Mouse (Mus musculus) kidney, adult 11 months (tissue): Measurements from ENCODE around the gene 1700003F12Rik.

Experiments used
- DNase-seq: peaks from one replicate; pipeline ENCODE4 v3.0.0; 2022

The 1700003F12Rik gene

DNA sequence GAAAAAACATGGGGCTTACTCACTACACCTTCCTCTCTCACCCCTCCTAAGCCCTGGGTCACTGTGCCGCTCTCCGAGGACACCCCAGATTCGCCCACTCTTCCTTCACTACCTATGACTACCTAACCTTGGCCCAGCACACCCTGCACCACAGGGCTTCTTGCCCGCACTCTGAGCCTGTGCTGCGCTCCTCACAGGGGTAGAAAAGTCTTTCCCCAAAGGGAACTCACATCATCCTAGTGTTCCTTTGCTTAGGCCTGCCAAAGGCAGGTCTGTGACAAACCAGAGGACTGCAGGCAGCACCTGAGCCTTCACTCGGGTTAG lies 30.8 kb downstream of the 1700003F12Rik start:
- DNase-seq = no peak

- DNase-seq = no peak
These were observed 33.7 kb downstream of the 1700003F12Rik start for GRCm38 (mm10) chr2:154580586-154580985.

GRCm38 (mm10) chr2:154581421-154581820 lies 34.5 kb downstream of the 1700003F12Rik start:
- no peak for DNase-seq

DNA sequence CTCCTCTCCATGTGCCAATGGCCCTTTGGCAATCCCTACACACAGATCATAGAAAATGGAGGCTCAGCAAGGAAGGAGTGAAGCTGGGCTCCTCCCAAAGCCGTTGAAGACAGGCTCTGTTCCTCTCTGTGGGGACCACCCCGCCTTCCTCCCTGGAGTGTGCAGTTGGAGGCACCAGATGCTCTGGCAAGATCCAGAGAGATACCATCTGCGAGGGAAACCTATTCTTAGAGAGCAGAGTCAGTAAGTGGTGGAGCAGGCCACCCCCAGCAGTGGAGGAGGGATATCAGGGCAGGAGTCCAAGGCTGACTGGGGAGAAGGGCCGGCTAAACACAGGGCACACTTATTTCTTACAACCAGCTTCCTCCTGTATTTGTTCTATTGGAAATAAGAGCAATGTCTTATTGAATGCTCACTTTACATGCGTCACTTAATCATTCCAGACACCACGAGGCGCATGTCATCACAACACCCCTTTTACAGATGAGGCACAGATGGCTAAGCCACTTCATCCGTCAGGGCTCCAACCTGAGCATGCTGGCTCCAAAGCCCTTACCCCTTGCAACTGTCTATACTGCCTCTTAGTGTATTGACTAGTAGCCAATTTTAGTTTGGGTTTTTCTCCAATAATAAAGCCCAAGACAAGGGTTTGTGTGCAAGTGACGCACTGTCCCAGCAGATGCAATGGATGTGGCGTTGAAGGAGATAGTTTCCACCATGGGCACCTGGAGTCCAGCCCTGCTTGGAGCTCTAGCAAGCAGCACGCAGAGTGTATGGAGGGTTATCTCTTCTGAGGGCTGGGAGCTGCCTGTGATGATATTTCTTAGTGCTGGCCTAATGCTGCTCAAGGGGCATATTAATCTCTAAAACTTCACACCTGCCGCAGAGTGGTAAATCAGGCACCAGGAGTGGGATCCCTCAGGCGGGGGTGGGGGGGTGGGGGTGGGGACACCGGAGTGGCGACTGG lies 37.3 kb downstream of the 1700003F12Rik start:
- no peak for DNase-seq

GRCm38 (mm10) chr2:154584931-154585601 lies 38.2 kb downstream of the 1700003F12Rik start:
- no peak for DNase-seq

DNA sequence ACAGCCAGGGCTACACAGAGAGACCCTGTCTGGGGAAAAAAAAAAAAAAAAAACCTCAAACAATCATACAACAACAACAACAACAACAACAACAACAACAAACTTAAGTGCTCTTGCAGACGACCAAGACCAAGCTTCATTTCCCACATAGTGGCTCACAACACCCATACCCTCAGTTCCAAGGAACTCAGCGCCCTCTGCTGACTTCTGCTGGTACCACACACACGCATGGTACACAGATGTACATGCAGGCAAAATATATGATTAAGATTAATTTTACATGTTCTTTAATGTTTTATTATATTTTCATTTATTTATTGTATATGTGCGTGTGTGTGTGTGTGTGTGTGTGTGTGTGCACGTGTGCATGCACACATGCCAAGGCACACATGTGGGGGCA lies 39.5 kb downstream of the 1700003F12Rik start:
- DNase-seq = no peak

GRCm38 (mm10) chr2:154589051-154589450 lies 42.2 kb downstream of the 1700003F12Rik start:
- DNase-seq = no peak

DNA sequence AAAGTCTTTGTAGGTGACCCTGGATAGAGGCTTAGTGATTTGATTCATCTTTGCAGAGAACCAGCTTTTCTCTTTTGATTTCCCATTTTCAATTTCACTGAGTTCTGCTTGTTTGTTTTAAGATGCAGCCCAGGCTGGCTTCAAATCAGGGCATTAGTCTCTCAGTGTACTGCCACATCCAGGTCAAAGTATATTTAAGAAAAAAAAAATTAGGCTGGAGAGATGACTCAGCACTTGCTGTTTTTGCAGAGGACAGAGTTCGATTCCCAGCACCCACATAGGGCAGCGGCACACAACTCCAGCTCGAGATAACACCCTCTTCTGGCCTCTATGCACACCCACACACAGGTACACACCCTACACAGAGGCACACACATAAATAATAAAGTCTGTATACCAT lies 44.4 kb downstream of the 1700003F12Rik start:
- DNase-seq = no peak

DNA sequence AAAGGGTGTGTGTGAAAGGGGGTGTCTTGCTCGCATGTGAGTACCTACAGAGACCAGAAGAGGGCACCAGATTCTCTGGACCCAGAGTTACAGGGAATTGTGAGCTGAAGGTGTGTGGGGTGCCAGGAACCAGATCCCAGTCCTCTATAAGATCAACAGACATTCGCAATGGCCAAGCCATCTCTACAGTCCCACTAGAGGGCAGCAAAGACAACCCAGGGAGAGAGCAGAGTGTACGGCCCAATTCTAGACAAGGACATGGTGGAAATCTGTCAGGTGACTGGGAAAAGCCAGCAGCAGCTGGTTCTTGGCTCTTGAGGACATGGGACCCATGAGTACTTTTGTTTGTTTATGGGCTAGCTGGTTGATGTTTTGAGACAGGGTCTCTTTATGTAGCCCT lies 46.1 kb downstream of the 1700003F12Rik start:
- DNase-seq = no peak

DNA sequence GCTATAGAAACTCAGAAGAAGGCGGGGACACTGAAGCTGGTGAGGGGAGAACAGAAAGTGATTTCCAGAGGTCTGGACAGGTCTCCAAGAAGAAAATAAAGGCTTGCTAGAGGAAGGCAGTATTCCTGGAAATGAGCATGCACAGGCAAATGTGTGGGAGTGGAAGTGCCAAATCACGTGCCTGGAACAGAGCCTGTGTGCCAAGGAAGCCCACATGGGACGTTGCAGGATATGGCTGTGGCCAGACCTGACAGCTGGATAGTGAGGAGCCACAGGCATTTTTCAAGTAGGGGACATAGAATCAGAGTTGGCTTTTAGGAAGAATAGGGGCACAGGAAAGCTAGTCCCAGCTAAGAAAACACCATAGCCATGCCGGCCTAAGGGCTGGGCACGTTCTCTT lies 48.9 kb downstream of the 1700003F12Rik start:
- no peak for DNase-seq

- DNase-seq = no peak
These were observed 50.5 kb downstream of the 1700003F12Rik start for GRCm38 (mm10) chr2:154597399-154597798.
